12 mouse cellular contexts compared by ENCODE assay signal in genomic region chr11:54726571-54727062, GRCm38 (mm10).
A peak's percentile ranks its signal among the peaks of the same experiment; 100 is the strongest.
DNase-seq lines count a peak whose midpoint lies in the region; ATAC-seq and TF ChIP-seq lines count a peak whose summit lies in the region.
"Had no signal": no experiment of that assay in that cellular context is flagged by ENCODE, and none has a peak within 500 bp of the region (broad histone marks: within the 10 kb centered on the region; RNA-seq: fewer than 3 reads in every experiment).

No protein-coding gene starts in this region.

- no peak for DNase-seq in layer of hippocampus, adult 2 months (ENCODE audit: low spot score in 2 of 2)
- DNase-seq in layer of hippocampus, postnatal 14 days (ENCODE audit: low spot score in 2 of 2): no peak
- peak; percentile 19 for DNase-seq in ES-E14 (ENCODE audit: low read depth, low spot score)
- DNase-seq in left cerebral cortex, postnatal 25 days (ENCODE audit: low spot score in 2 of 2): peak; percentile 20 to 78
- no peak for DNase-seq in embryo, embryonic 11 days
- DNase-seq in cerebellum, adult 11 months: no peak
- DNase-seq: liver, embryonic 13.5 days had no signal

- no peak overlapping the region for H3K27ac ChIP-seq in forebrain, embryonic 15.5 days (replicated peaks)
- H3K27ac ChIP-seq in forebrain, embryonic 16.5 days (ENCODE audit: low read length): no peak overlapping the region
- H3K27ac ChIP-seq in layer of hippocampus, adult 2 months: peak overlapping the region; percentile 77
- no peak overlapping the region for H3K27ac ChIP-seq in ES-E14 (ENCODE audit: insufficient read depth, low read depth, low read length, poor library complexity, severe bottlenecking)
- H3K27ac ChIP-seq: embryonic facial prominence, embryonic 12.5 days; liver, embryonic 13.5 days; midbrain, embryonic 12.5 days; neural tube, embryonic 15.5 days had no signal

- TF ChIP-seq CTCF in layer of hippocampus, adult 2 months (conservative IDR thresholded peaks at IDR 0.05): no peak; the same call in none of the 2 replicates

- no peaks in the 10 kb centered on the region for H3K27me3 ChIP-seq in forebrain, embryonic 15.5 days
- no peaks in the 10 kb centered on the region for H3K27me3 ChIP-seq in forebrain, embryonic 16.5 days (replicated peaks; ENCODE audit: control insufficient read depth, insufficient read depth, low read length)
- H3K27me3 ChIP-seq: embryonic facial prominence, embryonic 12.5 days; liver, embryonic 13.5 days; midbrain, embryonic 12.5 days; neural tube, embryonic 15.5 days had no signal

- no peak overlapping the region for H3K4me3 ChIP-seq in forebrain, embryonic 15.5 days
- no peak overlapping the region for H3K4me3 ChIP-seq in forebrain, embryonic 16.5 days (replicated peaks; ENCODE audit: low read length)
- H3K4me3 ChIP-seq in layer of hippocampus, adult 2 months: no peak overlapping the region
- no peak overlapping the region for H3K4me3 ChIP-seq in ES-E14 (ENCODE audit: insufficient read depth in 1 of 2, low read depth in 1 of 2, low read length in 2 of 2, poor library complexity in 1 of 2, severe bottlenecking in 1 of 2)
- H3K4me3 ChIP-seq: embryonic facial prominence, embryonic 12.5 days; liver, embryonic 13.5 days; midbrain, embryonic 12.5 days; neural tube, embryonic 15.5 days had no signal

- no peaks in the 10 kb centered on the region for H3K9me3 ChIP-seq in forebrain, embryonic 15.5 days
- H3K9me3 ChIP-seq in forebrain, embryonic 16.5 days (ENCODE audit: control insufficient read depth, low read length): no peaks in the 10 kb centered on the region
- no peaks in the 10 kb centered on the region for H3K9me3 ChIP-seq in ES-E14 (ENCODE audit: control insufficient read depth, insufficient read depth, low read depth, low read length)
- H3K9me3 ChIP-seq: embryonic facial prominence, embryonic 12.5 days; liver, embryonic 13.5 days; midbrain, embryonic 12.5 days; neural tube, embryonic 15.5 days had no signal

- no peak overlapping the region for H3K9ac ChIP-seq in forebrain, embryonic 15.5 days (replicated peaks)
- H3K9ac ChIP-seq in forebrain, embryonic 16.5 days (replicated peaks; ENCODE audit: low read depth, low read length): no peak overlapping the region
- no peak overlapping the region for H3K9ac ChIP-seq in ES-E14 (ENCODE audit: insufficient read depth, low read depth, low read length, poor library complexity, severe bottlenecking)
- H3K9ac ChIP-seq: embryonic facial prominence, embryonic 12.5 days; liver, embryonic 13.5 days; midbrain, embryonic 12.5 days; neural tube, embryonic 15.5 days had no signal

- in situ Hi-C loops in ES-E14 (cut with MboI; ENCODE audit: low sequenced_read_pairs in 2 of 2, unreplicated experiment in 2 of 2): no loop called here

- H3K4me2 ChIP-seq in forebrain, embryonic 15.5 days (replicated peaks): no peak overlapping the region
- H3K4me2 ChIP-seq in forebrain, embryonic 16.5 days (ENCODE audit: low read length): no peak overlapping the region
- H3K4me2 ChIP-seq: embryonic facial prominence, embryonic 12.5 days; liver, embryonic 13.5 days; midbrain, embryonic 12.5 days; neural tube, embryonic 15.5 days had no signal

- 0 out of 2 replicates have a peak, but pooled peaks have one; percentile 32 for ATAC-seq in forebrain, embryonic 15.5 days (replicated peaks)
- ATAC-seq in forebrain, embryonic 16.5 days: no peak

- peaks cover 24% of the 10 kb centered on the region for H3K36me3 ChIP-seq in forebrain, embryonic 15.5 days
- peaks cover 20% of the 10 kb centered on the region for H3K36me3 ChIP-seq in forebrain, embryonic 16.5 days (ENCODE audit: control insufficient read depth, insufficient read depth)
- peaks cover 21% of the 10 kb centered on the region for H3K36me3 ChIP-seq in ES-E14 (ENCODE audit: control insufficient read depth, insufficient read depth, low read length, poor library complexity, severe bottlenecking)

- H3K4me1 ChIP-seq in forebrain, embryonic 15.5 days: peaks cover 11% of the 10 kb centered on the region
- peaks cover 7% of the 10 kb centered on the region for H3K4me1 ChIP-seq in forebrain, embryonic 16.5 days (replicated peaks; ENCODE audit: control insufficient read depth, insufficient read depth, low read length)
- H3K4me1 ChIP-seq in ES-E14 (ENCODE audit: control insufficient read depth in 2 of 2, insufficient read depth in 2 of 2, low read length in 2 of 2, poor library complexity in 1 of 2): peaks cover 0 to 4% of the 10 kb centered on the region in 2 experiments; a peak in 2 of 4 replicates
- H3K4me1 ChIP-seq: embryonic facial prominence, embryonic 12.5 days; liver, embryonic 13.5 days had no signal

- 83% methylated on average over 3 of the region's 3 CpGs for WGBS in forebrain, embryonic 15.5 days
- WGBS in forebrain, embryonic 16.5 days: 86% methylated on average over 3 of the region's 3 CpGs

- intact Hi-C loops in left cerebral cortex, postnatal 25 days (cut with DNase I): loop anchor here (2.0 to 5.0 kb wide), 2 partner anchors 50 to 106 kb away; no protein-coding TSS in a partner anchor

TF ChIP-seq in ES-E14, 5 proteins besides CTCF, POLR2A, EP300 and RAD21:
- TF ChIP-seq MAFK (IDR thresholded peaks at IDR 0.05; ENCODE audit: insufficient read depth, low read depth, low read length): no peak
- TF ChIP-seq CHD2 (IDR thresholded peaks at IDR 0.05; ENCODE audit: low read depth, low read length): no peak
- no peak for TF ChIP-seq ZNF384 (IDR thresholded peaks at IDR 0.05; ENCODE audit: low read depth, low read length)
- TF ChIP-seq ZC3H11A (IDR thresholded peaks at IDR 0.05; ENCODE audit: borderline replicate concordance, low read depth, low read length): no peak
- no peak for TF ChIP-seq HCFC1 (IDR thresholded peaks at IDR 0.05; ENCODE audit: borderline replicate concordance, insufficient read depth, low read length)
TF ChIP-seq in ES-E14: peak in this region for 0.

Comparison
In these comparisons a context has a peak if more than half of its experiments do, and no peak if none do; other contexts are left out.
1. DNase-seq: peak in ES-E14 (single experiment) and left cerebral cortex, postnatal 25 days (2 of 2); none in layer of hippocampus, adult 2 months (0 of 2), layer of hippocampus, postnatal 14 days (0 of 2), embryo, embryonic 11 days (single experiment) and cerebellum, adult 11 months (single experiment).